ENCODE assay signal across 11 mouse cellular contexts in genomic region chr3:130574652-130575051, GRCm38 (mm10). TPM values are rescaled to one million over a fixed set of nuclear protein-coding genes. Genes with fewer than 3 reads are reported as not detected.
DNase-seq lines count a peak whose midpoint lies in the region; ATAC-seq lines count a peak whose summit lies in the region.
"Had no signal": no experiment of that assay in that cellular context is flagged by ENCODE, and none has a peak within 500 bp of the region (broad histone marks: within the 10 kb centered on the region; RNA-seq: fewer than 3 reads in every experiment).

No protein-coding gene starts in this region.

- peaks cover 4% of the 10 kb centered on the region; the same call in 1 of the 2 replicates for H3K4me1 ChIP-seq in limb, embryonic 11.5 days (ENCODE audit: control insufficient read depth, insufficient read depth, low read length)
- H3K4me1 ChIP-seq in limb, embryonic 10.5 days: peaks cover 28% of the 10 kb centered on the region
- H3K4me1 ChIP-seq: midbrain, embryonic 12.5 days had no signal

- no peaks in the 10 kb centered on the region for H3K36me3 ChIP-seq in limb, embryonic 11.5 days (ENCODE audit: control insufficient read depth, insufficient read depth, low read length)
- peaks cover 3% of the 10 kb centered on the region; the same call in 1 of the 2 replicates for H3K36me3 ChIP-seq in limb, embryonic 10.5 days
- H3K36me3 ChIP-seq: G1E; midbrain, embryonic 12.5 days had no signal

- no peak for ATAC-seq in limb, embryonic 11.5 days (ENCODE audit: insufficient number of reproducible peaks, low FRiP score, low TSS enrichment, low read depth)
- peak; percentile 65 to 71; a peak in 2 of 4 replicates for ATAC-seq in hematopoietic stem cell, adult 5-6 weeks (replicated peaks in 1 of 2; ENCODE audit: insufficient read depth in 1 of 2, low FRiP score in 2 of 2, low TSS enrichment in 1 of 2, low read depth in 1 of 2, poor library complexity in 2 of 2, severe bottlenecking in 2 of 2)
- peak; percentile 81 for ATAC-seq in megakaryocyte-erythroid progenitor cell, adult 5-6 weeks (replicated peaks; ENCODE audit: low FRiP score, low TSS enrichment, poor library complexity, severe bottlenecking)
- ATAC-seq in inflammation-experienced regulatory T-cells, adult 6 months: no peak

- no peak overlapping the region for H3K27ac ChIP-seq in limb, embryonic 11.5 days (replicated peaks; ENCODE audit: low read depth, low read length)
- H3K27ac ChIP-seq in limb, embryonic 10.5 days: no peak overlapping the region
- H3K27ac ChIP-seq: midbrain, embryonic 12.5 days had no signal

- H3K4me3 ChIP-seq in limb, embryonic 11.5 days (ENCODE audit: low read depth, low read length): no peak overlapping the region
- no peak overlapping the region for H3K4me3 ChIP-seq in limb, embryonic 10.5 days
- H3K4me3 ChIP-seq: midbrain, embryonic 12.5 days had no signal

- H3K9ac ChIP-seq in limb, embryonic 11.5 days (ENCODE audit: low read length): no peak overlapping the region
- H3K9ac ChIP-seq: midbrain, embryonic 12.5 days had no signal

- DNase-seq in cerebellum, postnatal 10 days: peak; percentile 76 to 79
- no peak for DNase-seq in cerebellum, adult 11-12 months
- peak; percentile 47 for DNase-seq in limb, embryonic 11.5 days (ENCODE audit: low spot score)
- DNase-seq in limb, embryonic 10.5 days (ENCODE audit: low spot score): no peak
- peak; percentile 69 for DNase-seq in brain, adult 2 months (ENCODE audit: low read depth, low spot score)

- no peaks in the 10 kb centered on the region; the same call in 1 of the 2 replicates for H3K9me3 ChIP-seq in limb, embryonic 11.5 days (ENCODE audit: control insufficient read depth, low read length)
- no peaks in the 10 kb centered on the region for H3K9me3 ChIP-seq in limb, embryonic 10.5 days (replicated peaks)

- H3K27me3 ChIP-seq in limb, embryonic 11.5 days (ENCODE audit: control insufficient read depth, insufficient read depth, low read length): no peaks in the 10 kb centered on the region
- H3K27me3 ChIP-seq in limb, embryonic 10.5 days (ENCODE audit: low read depth, poor library complexity, severe bottlenecking): peaks cover 4% of the 10 kb centered on the region; the same call in 1 of the 2 replicates
- H3K27me3 ChIP-seq: midbrain, embryonic 12.5 days had no signal

- WGBS in limb, embryonic 11.5 days: 27% methylated on average over 5 of the region's 5 CpGs
- WGBS in limb, embryonic 10.5 days: 32% methylated on average over 5 of the region's 5 CpGs

- H3K4me2 ChIP-seq in limb, embryonic 11.5 days (ENCODE audit: low read depth, severe bottlenecking): no peak overlapping the region
- H3K4me2 ChIP-seq: midbrain, embryonic 12.5 days had no signal

RNA-seq across cellular contexts. Expression of gene Etnppl, which starts 42.6 kb away (rescaled TPM):
- not detected in 2 replicates for polyA plus RNA-seq in limb, embryonic 11.5 days (2014; fragmentation: Nextera tagmentation; extraction: Ambion mirVana)
- polyA plus RNA-seq in limb, embryonic 10.5 days (2016; fragmentation: Nextera tagmentation; extraction: Ambion mirVana): not detected in 2 replicates
- 0.20 TPM in 1 of 2 replicates, not detected in the other for total RNA-seq in hematopoietic stem cell, adult 5-6 weeks (2017)
- total RNA-seq in megakaryocyte-erythroid progenitor cell, adult 5-6 weeks (2014; fragmentation: Nextera tagmentation): not detected in 2 replicates
- not detected in 2 replicates for total RNA-seq in megakaryocyte-erythroid progenitor cell, adult 5-6 weeks (2017)
- polyA plus RNA-seq in inflammation-experienced regulatory T-cells, adult 6 months (2017; shearing (Covaris generic)): under 1 TPM in 1 of 3 experiments, not detected in 2; 0.27 TPM
- total RNA-seq: gastrocnemius, postnatal 36 days had no signal
- polyA plus RNA-seq: G1E had no signal

Comparison
In these comparisons a context has a peak if more than half of its experiments do, and no peak if none do; other contexts are left out.
1. DNase-seq: peak in cerebellum, postnatal 10 days (2 of 2), limb, embryonic 11.5 days (single experiment) and brain, adult 2 months (single experiment); none in cerebellum, adult 11-12 months (single experiment) and limb, embryonic 10.5 days (single experiment).
2. ATAC-seq: peak in hematopoietic stem cell, adult 5-6 weeks (2 of 2) and megakaryocyte-erythroid progenitor cell, adult 5-6 weeks (single experiment); none in limb, embryonic 11.5 days (single experiment) and inflammation-experienced regulatory T-cells, adult 6 months (single experiment).